In genomic region chr2:143018084-143018483, GRCm38 (mm10) we compare ENCODE assay signal across 23 mouse cellular contexts. TPM values are rescaled to one million over a fixed set of nuclear protein-coding genes. Genes with fewer than 3 reads are reported as not detected.
DNase-seq lines count a peak whose midpoint lies in the region; ATAC-seq lines count a peak whose summit lies in the region.
"Had no signal": no experiment of that assay in that cellular context is flagged by ENCODE, and none has a peak within 500 bp of the region (broad histone marks: within the 10 kb centered on the region; RNA-seq: fewer than 3 reads in every experiment).

No protein-coding gene starts in this region.

- no peak for ATAC-seq in embryonic facial prominence, embryonic 13.5 days (ENCODE audit: insufficient number of reproducible peaks, insufficient read depth, low FRiP score, low TSS enrichment, low read depth)
- ATAC-seq in kidney, embryonic 15.5 days (replicated peaks; ENCODE audit: low FRiP score): peak; percentile 31; the same call in 1 of the 2 replicates
- ATAC-seq in neural tube, embryonic 12.5 days (ENCODE audit: low FRiP score, low read depth): no peak
- ATAC-seq: CD4-positive, CD25-positive, alpha-beta regulatory T cell, adult 4 months; forebrain, embryonic 13.5 days had no signal

- WGBS in embryonic facial prominence, embryonic 13.5 days: 89% methylated on average over 8 of the region's 8 CpGs
- WGBS in embryonic facial prominence, embryonic 10.5 days: 96% methylated on average over 8 of the region's 8 CpGs
- WGBS in kidney, embryonic 15.5 days: 84% methylated on average over 8 of the region's 8 CpGs
- WGBS in limb, embryonic 10.5 days: 92% methylated on average over 8 of the region's 8 CpGs
- 93% methylated on average over 8 of the region's 8 CpGs for WGBS in neural tube, embryonic 12.5 days

- no peaks in the 10 kb centered on the region for H3K27me3 ChIP-seq in embryonic facial prominence, embryonic 13.5 days
- H3K27me3 ChIP-seq in embryonic facial prominence, embryonic 10.5 days (replicated peaks; ENCODE audit: low read depth, poor library complexity, severe bottlenecking): no peaks in the 10 kb centered on the region
- H3K27me3 ChIP-seq in kidney, embryonic 15.5 days: no peaks in the 10 kb centered on the region
- no peaks in the 10 kb centered on the region for H3K27me3 ChIP-seq in limb, embryonic 10.5 days (ENCODE audit: low read depth, poor library complexity, severe bottlenecking)
- H3K27me3 ChIP-seq in neural tube, embryonic 12.5 days (replicated peaks): no peaks in the 10 kb centered on the region
- H3K27me3 ChIP-seq: forebrain, embryonic 13.5 days; heart, embryonic 15.5 days; hindbrain, embryonic 15.5 days had no signal

- H3K4me1 ChIP-seq in embryonic facial prominence, embryonic 13.5 days: peaks cover 16% of the 10 kb centered on the region
- peaks cover 9% of the 10 kb centered on the region for H3K4me1 ChIP-seq in embryonic facial prominence, embryonic 10.5 days
- peaks cover 14% of the 10 kb centered on the region; the same call in 1 of the 2 replicates for H3K4me1 ChIP-seq in kidney, embryonic 15.5 days
- H3K4me1 ChIP-seq in limb, embryonic 10.5 days: peaks cover 21% of the 10 kb centered on the region
- H3K4me1 ChIP-seq in neural tube, embryonic 12.5 days: peaks cover 21% of the 10 kb centered on the region
- H3K4me1 ChIP-seq: heart, embryonic 15.5 days had no signal

- DNase-seq in embryonic facial prominence, embryonic 10.5 days (ENCODE audit: low spot score): no peak
- DNase-seq in kidney, postnatal 36 days: no peak
- DNase-seq in limb, embryonic 10.5 days (ENCODE audit: low spot score): no peak
- DNase-seq in spleen, postnatal 36 days (ENCODE audit: low spot score in 2 of 2): no peak
- DNase-seq in embryo, embryonic 10 days (ENCODE audit: low spot score): no peak
- DNase-seq: adrenal gland, adult 8-10 months; adrenal gland, postnatal 36 days; B cell, adult 2 months; cerebellum, adult 2 months; cerebellum, postnatal 10 days; forebrain, postnatal 0 days; gastrocnemius, postnatal 10 days; heart, adult 2 months; heart, postnatal 14 days had no signal

- no peaks in the 10 kb centered on the region for H3K9me3 ChIP-seq in embryonic facial prominence, embryonic 13.5 days
- no peaks in the 10 kb centered on the region for H3K9me3 ChIP-seq in embryonic facial prominence, embryonic 10.5 days
- no peaks in the 10 kb centered on the region for H3K9me3 ChIP-seq in kidney, embryonic 15.5 days (replicated peaks)
- H3K9me3 ChIP-seq in limb, embryonic 10.5 days (replicated peaks): no peaks in the 10 kb centered on the region
- no peaks in the 10 kb centered on the region for H3K9me3 ChIP-seq in neural tube, embryonic 12.5 days
- H3K9me3 ChIP-seq: forebrain, embryonic 13.5 days; G1E; heart, embryonic 15.5 days; hindbrain, embryonic 15.5 days had no signal

- H3K36me3 ChIP-seq in embryonic facial prominence, embryonic 13.5 days: no peaks in the 10 kb centered on the region
- H3K36me3 ChIP-seq in embryonic facial prominence, embryonic 10.5 days (replicated peaks): no peaks in the 10 kb centered on the region
- no peaks in the 10 kb centered on the region for H3K36me3 ChIP-seq in kidney, embryonic 15.5 days
- no peaks in the 10 kb centered on the region for H3K36me3 ChIP-seq in limb, embryonic 10.5 days
- H3K36me3 ChIP-seq in neural tube, embryonic 12.5 days: no peaks in the 10 kb centered on the region
- H3K36me3 ChIP-seq: G1E; heart, embryonic 15.5 days; hindbrain, embryonic 15.5 days had no signal

- no peak overlapping the region for H3K4me3 ChIP-seq in embryonic facial prominence, embryonic 13.5 days
- H3K4me3 ChIP-seq in embryonic facial prominence, embryonic 10.5 days: no peak overlapping the region
- no peak overlapping the region for H3K4me3 ChIP-seq in kidney, embryonic 15.5 days (replicated peaks)
- H3K4me3 ChIP-seq in limb, embryonic 10.5 days: no peak overlapping the region
- H3K4me3 ChIP-seq in neural tube, embryonic 12.5 days: no peak overlapping the region
- H3K4me3 ChIP-seq: forebrain, embryonic 13.5 days; heart, adult 2 months; heart, embryonic 15.5 days; hindbrain, embryonic 15.5 days had no signal

- H3K9ac ChIP-seq in embryonic facial prominence, embryonic 13.5 days: no peak overlapping the region
- no peak overlapping the region for H3K9ac ChIP-seq in kidney, embryonic 15.5 days
- H3K9ac ChIP-seq in neural tube, embryonic 12.5 days: no peak overlapping the region
- H3K9ac ChIP-seq: forebrain, embryonic 13.5 days; forebrain, postnatal 0 days; heart, embryonic 15.5 days; hindbrain, embryonic 15.5 days had no signal

- H3K27ac ChIP-seq in embryonic facial prominence, embryonic 13.5 days: no peak overlapping the region; the same call in 1 of the 2 replicates
- H3K27ac ChIP-seq in embryonic facial prominence, embryonic 10.5 days (replicated peaks): no peak overlapping the region
- H3K27ac ChIP-seq in kidney, embryonic 15.5 days: peak overlapping the region; percentile 71; the same call in 1 of the 2 replicates
- peak overlapping the region; percentile 47; the same call in 1 of the 2 replicates for H3K27ac ChIP-seq in limb, embryonic 10.5 days
- H3K27ac ChIP-seq in neural tube, embryonic 12.5 days: peak overlapping the region; percentile 1; the same call in 1 of the 2 replicates
- H3K27ac ChIP-seq: forebrain, embryonic 13.5 days; heart, adult 2 months; heart, embryonic 15.5 days; hindbrain, embryonic 15.5 days had no signal

- peak overlapping the region; percentile 22 for H3K4me2 ChIP-seq in embryonic facial prominence, embryonic 13.5 days
- H3K4me2 ChIP-seq in kidney, embryonic 15.5 days: no peak overlapping the region
- no peak overlapping the region for H3K4me2 ChIP-seq in neural tube, embryonic 12.5 days (replicated peaks)
- H3K4me2 ChIP-seq: forebrain, embryonic 13.5 days; heart, embryonic 11.5 days; heart, embryonic 15.5 days; hindbrain, embryonic 15.5 days had no signal

RNA-seq across cellular contexts. Expression of gene Snrpb2, which starts 44.8 kb away (rescaled TPM):
- 104 and 106 TPM in 2 replicates for polyA plus RNA-seq in embryonic facial prominence, embryonic 13.5 days (2015; fragmentation: Nextera tagmentation; extraction: Ambion mirVana)
- 95.8 and 105 TPM in 2 replicates for polyA plus RNA-seq in embryonic facial prominence, embryonic 10.5 days (2016; fragmentation: Nextera tagmentation; extraction: Ambion mirVana)
- 78.3 and 102 TPM in 2 replicates for polyA plus RNA-seq in kidney, embryonic 15.5 days (2015; fragmentation: Nextera tagmentation; extraction: Ambion mirVana)
- polyA plus RNA-seq in limb, embryonic 10.5 days (2016; fragmentation: Nextera tagmentation; extraction: Ambion mirVana): 102 and 106 TPM in 2 replicates
- 88.6 and 93.2 TPM in 2 replicates for polyA plus RNA-seq in neural tube, embryonic 12.5 days (2016; fragmentation: Nextera tagmentation; extraction: Ambion mirVana)

Comparison
In these comparisons a context has a peak if more than half of its experiments do, and no peak if none do; other contexts are left out.
1. H3K27ac ChIP-seq: peak in kidney, embryonic 15.5 days (single experiment), limb, embryonic 10.5 days (single experiment) and neural tube, embryonic 12.5 days (single experiment); none in embryonic facial prominence, embryonic 13.5 days (single experiment) and embryonic facial prominence, embryonic 10.5 days (single experiment).